Mouse (Mus musculus): ENCODE results near the gene Mtfr1l. TPM values are rescaled to one million over a fixed set of nuclear protein-coding genes. Genes with fewer than 3 reads are reported as not detected.

Mtfr1l gene
- total and polyA plus RNA-seq, 3 experiments = 52.0 to 88.3 TPM; not detected in 1

- no peak for DNase-seq (ENCODE audit: low read depth, low spot score)
- no peaks in the 10 kb centered on the region for H3K9me3 ChIP-seq (replicated peaks; ENCODE audit: insufficient read depth, low read length)
- no peak for TF ChIP-seq CHD2 (IDR thresholded peaks at IDR 0.05; ENCODE audit: low read length)
- no peak for TF ChIP-seq ZMIZ1 (IDR thresholded peaks at IDR 0.05; ENCODE audit: low read depth, low read length)
- no peak for TF ChIP-seq POLR2A (IDR thresholded peaks at IDR 0.05; ENCODE audit: control insufficient read depth in 1 of 2, insufficient read depth in 1 of 2, low read depth in 1 of 2, low read length in 2 of 2, poor library complexity in 1 of 2)
- TF ChIP-seq USF2 (IDR thresholded peaks at IDR 0.05; ENCODE audit: borderline replicate concordance in 1 of 2, insufficient read depth in 1 of 2, low read depth in 1 of 2, low read length in 2 of 2) = no peak
- no peak for TF ChIP-seq POLR2AphosphoS2 (IDR thresholded peaks at IDR 0.05; ENCODE audit: low read length)
- no peak for TF ChIP-seq MXI1 (IDR thresholded peaks at IDR 0.05; ENCODE audit: low read depth, low read length)
- TF ChIP-seq RAD21 (IDR thresholded peaks at IDR 0.05; ENCODE audit: low read depth, low read length) = no peak
- TF ChIP-seq SMC3 (IDR thresholded peaks at IDR 0.05; ENCODE audit: low read depth, low read length) = no peak
- no peak for TF ChIP-seq USF1 (IDR thresholded peaks at IDR 0.05; ENCODE audit: low read depth, low read length)
- TF ChIP-seq MEF2A (IDR thresholded peaks at IDR 0.05; ENCODE audit: extremely low read depth, insufficient replicate concordance, low read depth, low read length, poor library complexity, severe bottlenecking) = no peak
- no peak for TF ChIP-seq TAL1 (IDR thresholded peaks at IDR 0.05; ENCODE audit: low read length)
- no peak for TF ChIP-seq MAZ (IDR thresholded peaks at IDR 0.05; ENCODE audit: low read depth, low read length)
- H3K9ac ChIP-seq (ENCODE audit: control insufficient read depth, low read depth, low read length, poor library complexity, severe bottlenecking) = no peak overlapping the region
- H3K27me3 ChIP-seq (ENCODE audit: control insufficient read depth in 1 of 2, insufficient read depth in 2 of 2, low read length in 2 of 2) = no peaks in the 10 kb centered on the region
- H3K4me3 ChIP-seq (ENCODE audit: control insufficient read depth in 1 of 2, insufficient read depth in 1 of 2, low read depth in 2 of 2, low read length in 2 of 2) = no peak overlapping the region
- H3K36me3 ChIP-seq (ENCODE audit: control insufficient read depth in 1 of 2, insufficient read depth in 2 of 2, low read length in 2 of 2) = peaks cover 2 to 6% of the 10 kb centered on the region in 2 experiments
- H3K27ac ChIP-seq (ENCODE audit: control insufficient read depth, low read depth, low read length) = no peak overlapping the region
- peaks cover 10% of the 10 kb centered on the region; the same call in 1 of the 2 replicates for H3K79me2 ChIP-seq (ENCODE audit: control insufficient read depth, insufficient read depth, low read length, poor library complexity)
- H3K4me1 ChIP-seq (ENCODE audit: control insufficient read depth in 1 of 2, insufficient read depth in 2 of 2, low read length in 2 of 2) = peaks cover 6 to 9% of the 10 kb centered on the region in 2 experiments; a peak in 3 of 4 replicates
Observed at GRCm38 (mm10) chr4:134519281-134519680, 15.9 kb downstream of the Mtfr1l start.

DNA sequence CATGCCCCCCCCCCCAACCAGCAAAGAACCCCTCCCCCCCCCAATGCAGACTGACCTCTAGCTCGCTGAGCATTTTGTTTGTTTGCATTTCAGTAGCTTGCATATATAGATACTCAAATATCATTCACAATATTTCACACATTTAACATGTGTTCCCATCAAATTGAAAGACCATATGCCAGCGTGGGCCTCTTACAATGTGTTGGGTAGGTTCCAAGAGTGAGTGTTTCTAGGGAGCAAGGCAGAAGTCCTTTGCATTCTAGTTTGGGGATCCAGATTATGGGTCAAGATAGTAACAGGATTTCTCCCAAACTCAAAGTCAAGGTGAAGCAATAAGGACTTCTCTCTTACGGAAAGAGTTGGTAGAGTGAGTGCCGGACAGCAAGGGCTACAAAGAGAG lies 16.6 kb downstream of the Mtfr1l start:
- no peak overlapping the region for H3K27ac ChIP-seq (ENCODE audit: control insufficient read depth, low read depth, low read length)
- H3K36me3 ChIP-seq (ENCODE audit: control insufficient read depth in 1 of 2, insufficient read depth in 2 of 2, low read length in 2 of 2) = peaks cover 2 to 9% of the 10 kb centered on the region in 2 experiments
- peaks cover 9 to 11% of the 10 kb centered on the region in 2 experiments for H3K4me1 ChIP-seq (ENCODE audit: control insufficient read depth in 1 of 2, insufficient read depth in 2 of 2, low read length in 2 of 2)
- no peak overlapping the region for H3K9ac ChIP-seq (ENCODE audit: control insufficient read depth, low read depth, low read length, poor library complexity, severe bottlenecking)
- H3K27me3 ChIP-seq (ENCODE audit: control insufficient read depth in 1 of 2, insufficient read depth in 2 of 2, low read length in 2 of 2) = no peaks in the 10 kb centered on the region
- H3K79me2 ChIP-seq (ENCODE audit: control insufficient read depth, insufficient read depth, low read length, poor library complexity) = peaks cover 13% of the 10 kb centered on the region; the same call in 1 of the 2 replicates
- TF ChIP-seq CHD1 (IDR thresholded peaks at IDR 0.05; ENCODE audit: low read depth, low read length) = no peak
- no peak for TF ChIP-seq USF1 (IDR thresholded peaks at IDR 0.05; ENCODE audit: low read depth, low read length)
- TF ChIP-seq HCFC1 (IDR thresholded peaks at IDR 0.05; ENCODE audit: low read depth, low read length) = no peak
- TF ChIP-seq TAL1 (IDR thresholded peaks at IDR 0.05; ENCODE audit: low read length) = no peak
- no peak for TF ChIP-seq BHLHE40 (IDR thresholded peaks at IDR 0.05; ENCODE audit: borderline replicate concordance, low read depth, low read length)
- no peak for TF ChIP-seq SMC3 (IDR thresholded peaks at IDR 0.05; ENCODE audit: low read depth, low read length)
- no peak for TF ChIP-seq MEF2A (IDR thresholded peaks at IDR 0.05; ENCODE audit: extremely low read depth, insufficient replicate concordance, low read depth, low read length, poor library complexity, severe bottlenecking)
- TF ChIP-seq UBTF (IDR thresholded peaks at IDR 0.05; ENCODE audit: borderline replicate concordance, insufficient read depth, low read depth, low read length) = no peak
- no peak for TF ChIP-seq ZC3H11A (IDR thresholded peaks at IDR 0.05; ENCODE audit: low read depth, low read length)
- no peak for TF ChIP-seq ETS1 (IDR thresholded peaks at IDR 0.05; ENCODE audit: low read depth, low read length)
- TF ChIP-seq KAT2A (conservative IDR thresholded peaks at IDR 0.05; ENCODE audit: low read depth, low read length) = no peak
- no peak for TF ChIP-seq GABPA (IDR thresholded peaks at IDR 0.05; ENCODE audit: low read depth, low read length)
- no peak for TF ChIP-seq MAX (IDR thresholded peaks at IDR 0.05; ENCODE audit: low read length)
- TF ChIP-seq MAZ (IDR thresholded peaks at IDR 0.05; ENCODE audit: low read depth, low read length) = no peak
- no peak for TF ChIP-seq POLR2A (IDR thresholded peaks at IDR 0.05; ENCODE audit: control insufficient read depth in 1 of 2, insufficient read depth in 1 of 2, low read depth in 1 of 2, low read length in 2 of 2, poor library complexity in 1 of 2)
- no peaks in the 10 kb centered on the region for H3K9me3 ChIP-seq (replicated peaks; ENCODE audit: insufficient read depth, low read length)
- DNase-seq (ENCODE audit: low read depth, low spot score) = no peak
- no peak overlapping the region for H3K4me3 ChIP-seq (ENCODE audit: control insufficient read depth in 1 of 2, insufficient read depth in 1 of 2, low read depth in 2 of 2, low read length in 2 of 2)

Measured in MEL (cell line).